Mouse (Mus musculus) intestine, embryonic 16.5 days (tissue): Measurements from ENCODE around the gene Abhd12b. TPM values are rescaled to one million over a fixed set of nuclear protein-coding genes. Genes with fewer than 3 reads are reported as not detected.

ENCODE experiments used
- ATAC-seq: fragments of 200-750 bp; cut with Nextera tagmentation; 2 replicates; pipeline ENCODE4 v1.8.0; 2017; ENCODE audit warnings: moderate TSS enrichment, moderate library complexity
- H3K27ac ChIP-seq: fragments of 300-500 bp; sonication (generic); 2 replicates; pipeline ENCODE4 v1.5.1; 2014; ENCODE audit warnings: mild to moderate bottlenecking, low read length
- H3K27me3 ChIP-seq: fragments of 300-500 bp; sonication (generic); replicated peaks from 2 replicates; pipeline ENCODE4 v1.6.1; 2014; ENCODE audit warnings: low read length, control low read depth, mixed read lengths; ENCODE audit not compliant: control insufficient read depth, insufficient read depth
- H3K36me3 ChIP-seq: fragments of 300-500 bp; sonication (generic); 2 replicates; pipeline ENCODE4 v1.6.1; 2014; ENCODE audit warnings: low read length, control low read depth; ENCODE audit not compliant: control insufficient read depth, insufficient read depth
- H3K4me1 ChIP-seq: fragments of 300-500 bp; sonication (generic); 2 replicates; pipeline ENCODE4 v1.6.1; 2014; ENCODE audit warnings: low read length, control low read depth, mixed read lengths; ENCODE audit not compliant: control insufficient read depth, insufficient read depth
- H3K4me2 ChIP-seq: fragments of 300-500 bp; sonication (generic); 2 replicates; pipeline ENCODE4 v1.6.1; 2014; ENCODE audit warnings: low read depth, low read length, control low read depth
- H3K4me3 ChIP-seq: fragments of 300-500 bp; sonication (generic); 2 replicates; pipeline ENCODE4 v1.5.1; 2014; ENCODE audit warnings: mild to moderate bottlenecking, low read length
- H3K9ac ChIP-seq: fragments of 300-500 bp; sonication (generic); 2 replicates; pipeline ENCODE4 v1.6.1; 2014; ENCODE audit warnings: low read depth, low read length
- H3K9me3 ChIP-seq: fragments of 300-500 bp; sonication (generic); 2 replicates; pipeline ENCODE4 v1.6.1; 2016; ENCODE audit warnings: low read length, control low read depth; ENCODE audit not compliant: control insufficient read depth
- WGBS: fragments of 180-500 bp; shearing (Covaris S2); extraction: QIAGEN DNeasy Blood & Tissue Kit; methylation state at CpG from one replicate; pipeline ENCODE4 v1.1.7; 2014; 5-methylcytosine and 5-hydroxymethylcytosine counted together
- polyA plus RNA-seq: library from polyadenylated mRNA; unstranded; fragments of >200 nt; fragmentation: Nextera tagmentation; extraction: Ambion mirVana; gene quantifications from 2 replicates; pipeline ENCODE4 v1.2.1, GENCODE M21; 2015

The Abhd12b gene
- polyA plus RNA-seq, 1 experiment from 2014 or later: 0.23 TPM

- 0 out of 2 replicates have a peak, but pooled peaks cover 3% of the 10 kb centered on the region for H3K4me1 ChIP-seq
- 88% methylated on average over 6 of the region's 6 CpGs for WGBS
- no peak overlapping the region for H3K4me2 ChIP-seq
- H3K9me3 ChIP-seq: no peaks in the 10 kb centered on the region
- H3K27ac ChIP-seq: peak overlapping the region; percentile 5; the same call in 1 of the 2 replicates
- H3K9ac ChIP-seq: no peak overlapping the region
- H3K27me3 ChIP-seq: no peaks in the 10 kb centered on the region
- no peak for ATAC-seq
- H3K4me3 ChIP-seq: no peak overlapping the region
- no peaks in the 10 kb centered on the region for H3K36me3 ChIP-seq
Measured at GRCm38 (mm10) chr12:70145586-70145985, 8.4 kb upstream of the Abhd12b start.

GRCm38 (mm10) chr12:70147986-70148630 lies 5.8 kb upstream of the Abhd12b start:
- Histone ChIP-seq H3K9me3 (no peaks in the 10 kb centered on the region), H3K36me3 (no peaks in the 10 kb centered on the region), H3K27ac (peak overlapping the region; percentile 49; the same call in 1 of the 2 replicates), H3K27me3 (no peaks in the 10 kb centered on the region), H3K4me1 (0 out of 2 replicates have a peak, but pooled peaks cover 3% of the 10 kb centered on the region), H3K4me2 (peak overlapping the region; percentile 55), H3K9ac (peak overlapping the region; percentile 60; the same call in 1 of the 2 replicates), H3K4me3 (peak overlapping the region; percentile 40)
- peak; percentile 37; the same call in 1 of the 2 replicates for ATAC-seq
- 8% methylated on average over 13 of the region's 13 CpGs for WGBS

- Histone ChIP-seq H3K4me3 (peak overlapping the region; percentile 7; the same call in 1 of the 2 replicates), H3K4me1 (0 out of 2 replicates have a peak, but pooled peaks cover 3% of the 10 kb centered on the region), H3K9me3 (no peaks in the 10 kb centered on the region), H3K4me2 (peak overlapping the region; percentile 55), H3K9ac (no peak overlapping the region), H3K36me3 (no peaks in the 10 kb centered on the region), H3K27ac (0 out of 2 replicates have a peak overlapping the region, but pooled peaks have one; percentile 42), H3K27me3 (no peaks in the 10 kb centered on the region)
- peak; percentile 45; the same call in 1 of the 2 replicates for ATAC-seq
- WGBS: 17% methylated on average over 11 of the region's 11 CpGs
Measured at GRCm38 (mm10) chr12:70148631-70149265, 5.2 kb upstream of the Abhd12b start.

GRCm38 (mm10) chr12:70156222-70156621 lies 2.3 kb downstream of the Abhd12b start:
- no peak overlapping the region for H3K27ac ChIP-seq
- no peaks in the 10 kb centered on the region for H3K27me3 ChIP-seq
- WGBS: 69% methylated on average over 6 of the region's 6 CpGs
- H3K9me3 ChIP-seq: no peaks in the 10 kb centered on the region
- H3K4me3 ChIP-seq: no peak overlapping the region
- no peak overlapping the region for H3K9ac ChIP-seq
- no peak for ATAC-seq
- H3K4me2 ChIP-seq: no peak overlapping the region
- H3K4me1 ChIP-seq: no peaks in the 10 kb centered on the region
- H3K36me3 ChIP-seq: no peaks in the 10 kb centered on the region

- Histone ChIP-seq H3K9ac (no peak overlapping the region), H3K4me1 (no peaks in the 10 kb centered on the region), H3K36me3 (no peaks in the 10 kb centered on the region), H3K9me3 (no peaks in the 10 kb centered on the region), H3K4me3 (no peak overlapping the region), H3K27ac (no peak overlapping the region), H3K4me2 (no peak overlapping the region), H3K27me3 (no peaks in the 10 kb centered on the region)
- WGBS: 66% methylated on average over 5 of the region's 5 CpGs
- ATAC-seq: no peak
Measured at GRCm38 (mm10) chr12:70157292-70158066, 3.5 kb downstream of the Abhd12b start.

- Histone ChIP-seq H3K4me3 (no peak overlapping the region), H3K27me3 (no peaks in the 10 kb centered on the region), H3K9ac (no peak overlapping the region), H3K9me3 (no peaks in the 10 kb centered on the region), H3K36me3 (no peaks in the 10 kb centered on the region), H3K4me2 (no peak overlapping the region), H3K4me1 (no peaks in the 10 kb centered on the region), H3K27ac (no peak overlapping the region)
- WGBS: 59% methylated on average over 5 of the region's 5 CpGs
- no peak for ATAC-seq
Measured at GRCm38 (mm10) chr12:70161057-70161456, 7.1 kb downstream of the Abhd12b start.

GRCm38 (mm10) chr12:70164741-70165140 lies 10.8 kb downstream of the Abhd12b start:
- Histone ChIP-seq H3K36me3 (no peaks in the 10 kb centered on the region), H3K9ac (no peak overlapping the region), H3K27ac (no peak overlapping the region), H3K4me1 (no peaks in the 10 kb centered on the region), H3K4me3 (no peak overlapping the region), H3K4me2 (no peak overlapping the region), H3K27me3 (no peaks in the 10 kb centered on the region), H3K9me3 (no peaks in the 10 kb centered on the region)
- WGBS: 62% methylated on average over 3 of the region's 3 CpGs
- ATAC-seq: no peak

- WGBS: 85% methylated on average over 4 of the region's 4 CpGs
Measured at GRCm38 (mm10) chr12:70167950-70168349, 14.0 kb downstream of the Abhd12b start.

GRCm38 (mm10) chr12:70169969-70170368 lies 16.0 kb downstream of the Abhd12b start:
- Histone ChIP-seq H3K9ac (no peak overlapping the region), H3K4me3 (no peak overlapping the region), H3K27ac (no peak overlapping the region), H3K4me1 (no peaks in the 10 kb centered on the region), H3K9me3 (no peaks in the 10 kb centered on the region), H3K4me2 (no peak overlapping the region), H3K36me3 (no peaks in the 10 kb centered on the region), H3K27me3 (no peaks in the 10 kb centered on the region)
- ATAC-seq: no peak
- WGBS: 80% methylated on average over 1 of the region's 1 CpGs

More at GRCm38 (mm10) chr12:70167950-70168349, 14.0 kb downstream of the Abhd12b start:
- no peaks in the 10 kb centered on the region for H3K36me3 ChIP-seq
- ATAC-seq: no peak
- H3K4me2 ChIP-seq: no peak overlapping the region
- no peak overlapping the region for H3K27ac ChIP-seq
- H3K4me1 ChIP-seq: no peaks in the 10 kb centered on the region
- no peak overlapping the region for H3K4me3 ChIP-seq
- no peaks in the 10 kb centered on the region for H3K9me3 ChIP-seq
- H3K9ac ChIP-seq: no peak overlapping the region
- no peaks in the 10 kb centered on the region for H3K27me3 ChIP-seq
